Mouse (Mus musculus) heart, postnatal 36 days (tissue): ENCODE results near the gene Polr1e. TPM values are rescaled to one million over a fixed set of nuclear protein-coding genes. Genes with fewer than 3 reads are reported as not detected.

Experiments used
- total RNA-seq, 2 experiments: library from RNA; stranded (reverse); gene quantifications; 2 replicates each; pipeline ENCODE4 v1.2.3; 2021

Polr1e gene
- total RNA-seq, 2 experiments from 2014 or later = 21.9 to 24.8 TPM

Other genes starting within 250 kb of the Polr1e start
- gene Grhpr, start 37.2 kb upstream of the Polr1e start, total RNA-seq = 10 to 100 TPM; 36.9 to 41.9 TPM
- gene Zbtb5, start 6.2 kb upstream of the Polr1e start, total RNA-seq = 1 to 10 TPM; 6.0 to 6.1 TPM
- 10 to 100 TPM; 10.4 to 12.0 TPM for gene Fbxo10, start 66.0 kb downstream of the Polr1e start, total RNA-seq
- gene Tomm5, start 89.5 kb downstream of the Polr1e start, total RNA-seq = 100 to 1,000 TPM; 211 to 244 TPM
- under 1 TPM; 0.22 to 0.67 TPM for gene Frmpd1, start 166.3 kb downstream of the Polr1e start, total RNA-seq